Mouse (Mus musculus) erythroblast, adult 5-6 weeks (primary cell): Measurements from ENCODE around the gene Fam83d. TPM values are rescaled to one million over a fixed set of nuclear protein-coding genes. Genes with fewer than 3 reads are reported as not detected.

Source experiments
- ATAC-seq: replicated peaks from 2 replicates; pipeline ENCODE4 v1.8.0; 2016; ENCODE audit warnings: moderate number of reproducible peaks, mild to moderate bottlenecking, moderate TSS enrichment, inconsistent platforms; ENCODE audit not compliant: poor library complexity, low FRiP score, severe bottlenecking
- total RNA-seq, 2 experiments: library from RNA; stranded (forward) in 1 of 2; stranded (reverse) in 1 of 2; fragments of 150-400 nt in 1 of 2; fragments of 200-764, 138-1000 nt in 1 of 2; gene quantifications; 2 replicates each; pipeline versions ENCODE4 v1.2.3 to v1.2.4; 2015 to 2017; ENCODE audit warnings: low replicate concordance in 2 of 2

Fam83d gene
- total RNA-seq, 2 experiments from 2014 or later: 0.96 to 4.5 TPM

- no peak for ATAC-seq
These were observed 25.5 kb upstream of the Fam83d start for GRCm38 (mm10) chr2:158742431-158742830.

GRCm38 (mm10) chr2:158743518-158744141 lies 24.3 kb upstream of the Fam83d start:
- ATAC-seq: no peak

- peak; percentile 41; the same call in 1 of the 2 replicates for ATAC-seq
These were observed 22.8 kb upstream of the Fam83d start for GRCm38 (mm10) chr2:158745049-158745482.

- no peak for ATAC-seq
These were observed 21.7 kb upstream of the Fam83d start for GRCm38 (mm10) chr2:158746164-158746563.

GRCm38 (mm10) chr2:158749366-158749765 lies 18.5 kb upstream of the Fam83d start:
- no peak for ATAC-seq

GRCm38 (mm10) chr2:158760231-158760630 lies 7.7 kb upstream of the Fam83d start:
- no peak for ATAC-seq

GRCm38 (mm10) chr2:158762339-158762738 lies 5.6 kb upstream of the Fam83d start:
- no peak for ATAC-seq

- 0 out of 2 replicates have a peak, but pooled peaks have one; percentile 27 for ATAC-seq
These were observed 457 bp downstream of the Fam83d start for GRCm38 (mm10) chr2:158768350-158768749.

GRCm38 (mm10) chr2:158768771-158769170 lies 878 bp downstream of the Fam83d start:
- peak; percentile 56 for ATAC-seq

- ATAC-seq: no peak
These were observed 2.3 kb downstream of the Fam83d start for GRCm38 (mm10) chr2:158770126-158770757.

GRCm38 (mm10) chr2:158771066-158771763 lies 3.3 kb downstream of the Fam83d start:
- ATAC-seq: no peak

GRCm38 (mm10) chr2:158772808-158773207 lies 4.9 kb downstream of the Fam83d start:
- ATAC-seq: no peak

GRCm38 (mm10) chr2:158774886-158775285 lies 7.0 kb downstream of the Fam83d start:
- ATAC-seq: no peak

- no peak for ATAC-seq
These were observed 8.8 kb downstream of the Fam83d start for GRCm38 (mm10) chr2:158776716-158777115.

GRCm38 (mm10) chr2:158777490-158777889 lies 9.6 kb downstream of the Fam83d start:
- ATAC-seq: no peak

- no peak for ATAC-seq
These were observed 10.5 kb downstream of the Fam83d start for GRCm38 (mm10) chr2:158778349-158778748.

GRCm38 (mm10) chr2:158781126-158781525 lies 13.2 kb downstream of the Fam83d start:
- ATAC-seq: no peak

- no peak for ATAC-seq
These were observed 19.3 kb downstream of the Fam83d start for GRCm38 (mm10) chr2:158786927-158787795.

- ATAC-seq: peak; percentile 95
These were observed 26.7 kb downstream of the Fam83d start, which contains the start of gene Dhx35 for GRCm38 (mm10) chr2:158794494-158795004. Gene Dhx35 (plus strand): TSS chr2:158794807.

- ATAC-seq: no peak; the same call in 1 of the 2 replicates
These were observed 27.1 kb downstream of the Fam83d start for GRCm38 (mm10) chr2:158795043-158795442.
